Mouse (Mus musculus): ENCODE data around the gene Onecut3.

GRCm38 (mm10) chr10:80535071-80535470, 40.4 kb downstream of the Onecut3 start:
- TF ChIP-seq POLR2A (IDR thresholded peaks at IDR 0.05; ENCODE audit: borderline replicate concordance, insufficient read depth, low read length) (no peak), CTCF (IDR thresholded peaks at IDR 0.05; ENCODE audit: borderline replicate concordance, insufficient read depth, low read depth, low read length) (no peak)
